Mouse (Mus musculus) lung, embryonic 16.5 days (tissue): ENCODE measurements around the gene Neo1. TPM values are rescaled to one million over a fixed set of nuclear protein-coding genes. Genes with fewer than 3 reads are reported as not detected.

Source experiments
- ATAC-seq: fragments of 200-750 bp; cut with Nextera tagmentation; 2 replicates; pipeline ENCODE4 v1.8.0; 2017; ENCODE audit warnings: low read depth, mild to moderate bottlenecking, moderate library complexity
- H3K27ac ChIP-seq: fragments of 300-500 bp; sonication (generic); 2 replicates; pipeline ENCODE4 v1.5.1; 2014; ENCODE audit warnings: mild to moderate bottlenecking, control low read depth, low read length
- H3K27me3 ChIP-seq: fragments of 300-500 bp; sonication (generic); 2 replicates; pipeline ENCODE4 v1.6.1; 2014; ENCODE audit warnings: low read depth, low read length, mixed read lengths; ENCODE audit not compliant: control insufficient read depth, insufficient read depth
- H3K36me3 ChIP-seq: fragments of 300-500 bp; sonication (generic); 2 replicates; pipeline ENCODE4 v1.6.1; 2014; ENCODE audit warnings: low read length; ENCODE audit not compliant: control insufficient read depth, insufficient read depth
- H3K4me1 ChIP-seq: fragments of 300-500 bp; sonication (generic); replicated peaks from 2 replicates; pipeline ENCODE4 v1.6.1; 2014; ENCODE audit warnings: low read length, mixed read lengths; ENCODE audit not compliant: control insufficient read depth, insufficient read depth
- H3K4me2 ChIP-seq: fragments of 300-500 bp; sonication (generic); 2 replicates; pipeline ENCODE4 v1.6.1; 2014; ENCODE audit warnings: low read depth, low read length, control low read depth
- H3K4me3 ChIP-seq: fragments of 300-500 bp; sonication (generic); 2 replicates; pipeline ENCODE4 v1.5.1; 2014; ENCODE audit warnings: mild to moderate bottlenecking, low read length, control low read depth
- H3K9ac ChIP-seq: fragments of 300-500 bp; sonication (generic); 2 replicates; pipeline ENCODE4 v1.6.1; 2014; ENCODE audit warnings: low read length, control low read depth
- H3K9me3 ChIP-seq: fragments of 300-500 bp; sonication (generic); 2 replicates; pipeline ENCODE4 v1.6.1; 2016; ENCODE audit warnings: low read length; ENCODE audit not compliant: control insufficient read depth
- WGBS: fragments of 180-500 bp; shearing (Covaris S2); extraction: QIAGEN DNeasy Blood & Tissue Kit; methylation state at CpG from one replicate; pipeline ENCODE4 v1.1.7; 2014; 5-methylcytosine and 5-hydroxymethylcytosine counted together
- polyA plus RNA-seq: library from polyadenylated mRNA; unstranded; fragments of >200 nt; fragmentation: Nextera tagmentation; extraction: Ambion mirVana; gene quantifications from 2 replicates; pipeline ENCODE4 v1.2.1, GENCODE M21; 2015

Gene Neo1
- polyA plus RNA-seq, 1 experiment from 2014 or later: 38.9 TPM

- Histone ChIP-seq H3K4me2 (no peak overlapping the region), H3K36me3 (no peaks in the 10 kb centered on the region), H3K4me3 (no peak overlapping the region), H3K9ac (no peak overlapping the region), H3K4me1 (no peaks in the 10 kb centered on the region), H3K9me3 (no peaks in the 10 kb centered on the region), H3K27me3 (no peaks in the 10 kb centered on the region), H3K27ac (no peak overlapping the region)
- 75% methylated on average over 13 of the region's 13 CpGs for WGBS
- no peak for ATAC-seq
Measured at GRCm38 (mm10) chr9:58849576-58850315, 186.5 kb downstream of the Neo1 start.

DNA sequence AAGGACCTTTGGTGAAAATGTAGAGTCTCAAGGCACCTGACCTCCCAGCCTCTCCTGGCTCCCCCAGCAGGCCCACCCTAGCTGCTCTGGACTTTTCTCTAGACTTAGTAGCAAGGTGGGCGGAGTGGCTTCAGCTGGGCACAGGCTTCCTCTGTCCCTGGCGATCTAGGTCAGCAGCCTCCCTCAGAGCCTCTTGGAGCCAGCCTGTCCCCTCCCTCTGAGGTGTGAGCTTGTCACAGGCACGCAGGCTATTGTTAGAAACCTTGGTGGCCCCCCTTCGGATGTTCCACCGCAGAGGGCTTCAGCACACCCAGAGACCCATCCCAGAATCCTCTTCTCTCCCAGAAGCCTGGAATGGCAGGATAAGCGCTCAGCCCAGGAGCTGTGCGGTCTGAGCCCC, 188.6 kb downstream of the Neo1 start:
- H3K36me3 ChIP-seq: no peaks in the 10 kb centered on the region
- no peak overlapping the region for H3K9ac ChIP-seq
- H3K4me2 ChIP-seq: no peak overlapping the region
- no peaks in the 10 kb centered on the region for H3K9me3 ChIP-seq
- no peak; the same call in 1 of the 2 replicates for ATAC-seq
- no peaks in the 10 kb centered on the region for H3K27me3 ChIP-seq
- H3K4me3 ChIP-seq: no peak overlapping the region
- WGBS: 56% methylated on average over 7 of the region's 7 CpGs
- H3K27ac ChIP-seq: no peak overlapping the region
- H3K4me1 ChIP-seq: no peaks in the 10 kb centered on the region

DNA sequence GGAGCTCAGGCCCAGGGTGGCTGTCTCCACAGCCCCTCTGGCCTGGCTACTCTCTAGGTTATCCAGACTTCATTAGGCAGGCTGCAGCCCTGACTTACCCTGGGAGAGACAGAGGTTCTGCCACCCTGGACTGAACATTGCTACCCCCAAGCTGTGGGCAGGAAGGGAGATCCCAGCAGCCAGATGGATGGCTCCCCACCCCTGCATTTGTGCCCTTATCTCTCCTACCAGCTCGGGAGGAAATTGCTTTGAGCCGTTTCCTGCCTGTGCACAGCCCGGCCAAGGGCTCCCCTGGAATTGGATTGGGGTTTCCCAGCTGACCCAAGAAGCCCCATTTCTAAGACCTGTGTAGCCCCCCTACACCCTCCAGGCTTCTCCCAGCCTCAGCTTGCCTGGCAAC, 189.2 kb downstream of the Neo1 start:
- peak; percentile 45; the same call in 1 of the 2 replicates for ATAC-seq
- WGBS: 22% methylated on average over 3 of the region's 3 CpGs
- Histone ChIP-seq H3K27me3 (no peaks in the 10 kb centered on the region), H3K9me3 (no peaks in the 10 kb centered on the region), H3K27ac (no peak overlapping the region), H3K4me3 (no peak overlapping the region), H3K36me3 (no peaks in the 10 kb centered on the region), H3K4me1 (no peaks in the 10 kb centered on the region), H3K4me2 (no peak overlapping the region), H3K9ac (no peak overlapping the region)

DNA sequence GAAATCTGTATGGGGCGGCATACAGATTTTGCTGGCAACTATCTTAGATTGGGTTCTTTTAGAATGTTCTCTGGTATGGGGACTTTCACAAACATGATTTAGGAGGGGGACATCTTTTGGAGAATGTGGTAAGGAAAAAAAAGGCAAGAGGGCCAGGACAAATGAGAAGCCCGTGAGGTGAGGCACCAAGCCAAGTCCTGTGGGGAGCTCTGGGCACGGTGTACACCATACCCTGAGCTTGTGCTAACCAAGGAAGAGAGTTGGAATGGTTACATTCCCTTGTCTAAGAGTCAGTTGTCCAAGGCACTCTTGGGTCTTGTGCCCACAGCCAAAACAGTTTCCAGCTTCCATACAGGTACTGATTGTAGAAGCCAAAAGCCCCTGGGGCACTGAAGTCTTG, 191.6 kb downstream of the Neo1 start:
- Histone ChIP-seq H3K27ac (no peak overlapping the region), H3K4me1 (no peaks in the 10 kb centered on the region)
- WGBS: 81% methylated on average over 3 of the region's 3 CpGs

GRCm38 (mm10) chr9:58841655-58842054, 194.6 kb downstream of the Neo1 start:
- ATAC-seq: no peak
- no peaks in the 10 kb centered on the region for H3K9me3 ChIP-seq

More for the DNA sequence above, 191.6 kb downstream of the Neo1 start:
- Histone ChIP-seq H3K36me3 (no peaks in the 10 kb centered on the region), H3K9me3 (no peaks in the 10 kb centered on the region), H3K9ac (no peak overlapping the region), H3K27me3 (no peaks in the 10 kb centered on the region), H3K4me2 (no peak overlapping the region), H3K4me3 (no peak overlapping the region)
- ATAC-seq: no peak

GRCm38 (mm10) chr9:58838504-58838903, 197.7 kb downstream of the Neo1 start:
- H3K9me3 ChIP-seq: no peaks in the 10 kb centered on the region
- no peaks in the 10 kb centered on the region for H3K27me3 ChIP-seq
- H3K9ac ChIP-seq: no peak overlapping the region
- H3K4me1 ChIP-seq: no peaks in the 10 kb centered on the region
- H3K4me2 ChIP-seq: no peak overlapping the region
- 62% methylated on average over 5 of the region's 5 CpGs for WGBS
- no peak overlapping the region for H3K4me3 ChIP-seq
- no peaks in the 10 kb centered on the region for H3K36me3 ChIP-seq
- no peak for ATAC-seq
- no peak overlapping the region for H3K27ac ChIP-seq

More at GRCm38 (mm10) chr9:58841655-58842054, 194.6 kb downstream of the Neo1 start:
- H3K27ac ChIP-seq: no peak overlapping the region
- 14% methylated on average over 6 of the region's 6 CpGs for WGBS
- no peaks in the 10 kb centered on the region for H3K27me3 ChIP-seq
- no peak overlapping the region for H3K4me3 ChIP-seq
- H3K4me1 ChIP-seq: no peaks in the 10 kb centered on the region
- H3K36me3 ChIP-seq: no peaks in the 10 kb centered on the region
- no peak overlapping the region for H3K4me2 ChIP-seq
- H3K9ac ChIP-seq: no peak overlapping the region

GRCm38 (mm10) chr9:58837174-58837573, 199.1 kb downstream of the Neo1 start:
- Histone ChIP-seq H3K4me2 (no peak overlapping the region), H3K9ac (no peak overlapping the region), H3K27ac (no peak overlapping the region), H3K27me3 (no peaks in the 10 kb centered on the region), H3K9me3 (no peaks in the 10 kb centered on the region), H3K4me1 (no peaks in the 10 kb centered on the region; the same call in 1 of the 2 replicates), H3K36me3 (no peaks in the 10 kb centered on the region), H3K4me3 (no peak overlapping the region)
- ATAC-seq: no peak
- 35% methylated on average over 5 of the region's 5 CpGs for WGBS

GRCm38 (mm10) chr9:58832939-58833338, 203.3 kb downstream of the Neo1 start:
- 54% methylated on average over 3 of the region's 3 CpGs for WGBS
- H3K9me3 ChIP-seq: no peaks in the 10 kb centered on the region
- no peaks in the 10 kb centered on the region for H3K27me3 ChIP-seq
- no peaks in the 10 kb centered on the region for H3K36me3 ChIP-seq
- H3K27ac ChIP-seq: no peak overlapping the region
- ATAC-seq: no peak
- H3K9ac ChIP-seq: no peak overlapping the region
- no peak overlapping the region for H3K4me3 ChIP-seq
- H3K4me1 ChIP-seq: no peaks in the 10 kb centered on the region; the same call in 1 of the 2 replicates
- no peak overlapping the region for H3K4me2 ChIP-seq

- Histone ChIP-seq H3K4me1 (no peaks in the 10 kb centered on the region; the same call in 1 of the 2 replicates), H3K4me3 (no peak overlapping the region), H3K9me3 (no peaks in the 10 kb centered on the region), H3K27ac (no peak overlapping the region), H3K27me3 (peaks cover 10% of the 10 kb centered on the region), H3K9ac (no peak overlapping the region), H3K36me3 (no peaks in the 10 kb centered on the region), H3K4me2 (no peak overlapping the region)
- 45% methylated on average over 4 of the region's 4 CpGs for WGBS
- no peak for ATAC-seq
Measured at GRCm38 (mm10) chr9:58829627-58830026, 206.6 kb downstream of the Neo1 start.
